Mouse (Mus musculus): ENCODE measurements around the gene Yars. TPM values are rescaled to one million over a fixed set of nuclear protein-coding genes. Genes with fewer than 3 reads are reported as not detected.
"Not testable (repeated sequence)": the region's sequence is repeated elsewhere in the genome, so short reads cannot be mapped to it uniquely, and the experiment has no call there.

Gene Yars
- polyA plus RNA-seq, 1 experiment from 2014 or later: 55.4 TPM

- Histone ChIP-seq H3K9me3 (replicated peaks; ENCODE audit: control insufficient read depth, low read length) (no peaks in the 10 kb centered on the region), H3K27me3 (ENCODE audit: control insufficient read depth, insufficient read depth, low read length) (no peaks in the 10 kb centered on the region), H3K9ac (ENCODE audit: low read depth, low read length) (no peak overlapping the region), H3K4me2 (no peak overlapping the region), H3K4me1 (ENCODE audit: control insufficient read depth, insufficient read depth, low read length) (no peaks in the 10 kb centered on the region), H3K27ac (ENCODE audit: low read depth, low read length) (no peak overlapping the region), H3K4me3 (ENCODE audit: low read depth, low read length) (no peak overlapping the region), H3K36me3 (ENCODE audit: control insufficient read depth, insufficient read depth, low read length) (peaks cover 9% of the 10 kb centered on the region)
- no peak for ATAC-seq (replicated peaks; ENCODE audit: insufficient number of reproducible peaks, low FRiP score, low TSS enrichment)
- 92% methylated on average over 6 of the region's 6 CpGs for WGBS (ENCODE audit: insufficient replicate concordance)
These were observed 8.0 kb downstream of the Yars start for GRCm38 (mm10) chr4:129197514-129197913.

DNA sequence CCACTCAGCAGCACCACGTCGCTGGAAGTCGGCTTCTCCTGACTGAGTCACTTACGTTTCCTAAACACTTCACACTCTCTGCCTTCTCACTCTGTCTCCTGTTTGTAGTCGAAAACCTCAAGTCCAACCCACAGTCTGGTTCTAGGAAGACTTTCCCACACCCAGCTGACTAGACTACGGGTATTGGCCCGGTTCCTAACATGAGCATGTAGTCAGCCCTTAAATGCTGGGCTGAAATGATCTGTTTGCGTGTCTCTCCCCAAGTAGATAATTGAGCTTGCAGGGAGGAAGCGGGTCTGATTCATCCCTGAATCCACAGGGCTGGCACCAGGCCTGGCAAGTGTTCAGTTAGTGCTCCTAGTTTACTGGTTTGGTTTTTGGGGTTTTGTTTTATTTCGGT, 15.1 kb downstream of the Yars start:
- Histone ChIP-seq H3K27ac (ENCODE audit: low read depth, low read length) (no peak overlapping the region), H3K9me3 (replicated peaks; ENCODE audit: control insufficient read depth, low read length) (no peaks in the 10 kb centered on the region), H3K4me3 (ENCODE audit: low read depth, low read length) (no peak overlapping the region), H3K4me1 (ENCODE audit: control insufficient read depth, insufficient read depth, low read length) (no peaks in the 10 kb centered on the region), H3K4me2 (no peak overlapping the region), H3K36me3 (ENCODE audit: control insufficient read depth, insufficient read depth, low read length) (peaks cover 36% of the 10 kb centered on the region), H3K27me3 (ENCODE audit: control insufficient read depth, insufficient read depth, low read length) (no peaks in the 10 kb centered on the region), H3K9ac (ENCODE audit: low read depth, low read length) (no peak overlapping the region)
- WGBS (ENCODE audit: insufficient replicate concordance): 92% methylated on average over 10 of the region's 10 CpGs
- ATAC-seq (replicated peaks; ENCODE audit: insufficient number of reproducible peaks, low FRiP score, low TSS enrichment): no peak

DNA sequence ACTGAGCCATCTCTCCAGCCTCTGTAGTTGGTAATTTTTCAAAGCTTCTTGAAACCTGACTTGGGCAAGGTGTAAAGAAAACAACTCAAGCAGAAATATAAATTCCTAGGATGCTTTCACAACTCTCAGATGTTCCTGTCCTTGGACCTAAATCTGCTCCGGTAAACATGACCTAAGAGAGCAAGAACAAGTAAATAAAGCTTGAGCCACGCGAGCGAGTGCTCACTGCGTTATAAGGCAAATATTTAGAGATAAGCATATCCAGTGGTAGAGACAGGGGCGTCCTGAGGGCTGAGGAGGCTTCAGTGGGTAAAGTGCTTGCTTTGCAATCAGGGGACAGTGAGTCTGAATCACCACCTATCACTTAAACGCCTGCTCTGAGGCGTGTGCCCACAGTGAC, 17.2 kb downstream of the Yars start:
- ATAC-seq (replicated peaks; ENCODE audit: insufficient number of reproducible peaks, low FRiP score, low TSS enrichment): no peak
- Histone ChIP-seq H3K9me3 (replicated peaks; ENCODE audit: control insufficient read depth, low read length) (no peaks in the 10 kb centered on the region), H3K9ac (ENCODE audit: low read depth, low read length) (no peak overlapping the region), H3K27ac (ENCODE audit: low read depth, low read length) (no peak overlapping the region), H3K4me1 (ENCODE audit: control insufficient read depth, insufficient read depth, low read length) (no peaks in the 10 kb centered on the region), H3K36me3 (ENCODE audit: control insufficient read depth, insufficient read depth, low read length) (peaks cover 46% of the 10 kb centered on the region), H3K4me3 (ENCODE audit: low read depth, low read length) (no peak overlapping the region), H3K4me2 (no peak overlapping the region), H3K27me3 (ENCODE audit: control insufficient read depth, insufficient read depth, low read length) (no peaks in the 10 kb centered on the region)
- WGBS (ENCODE audit: insufficient replicate concordance): 80% methylated on average over 8 of the region's 8 CpGs

DNA sequence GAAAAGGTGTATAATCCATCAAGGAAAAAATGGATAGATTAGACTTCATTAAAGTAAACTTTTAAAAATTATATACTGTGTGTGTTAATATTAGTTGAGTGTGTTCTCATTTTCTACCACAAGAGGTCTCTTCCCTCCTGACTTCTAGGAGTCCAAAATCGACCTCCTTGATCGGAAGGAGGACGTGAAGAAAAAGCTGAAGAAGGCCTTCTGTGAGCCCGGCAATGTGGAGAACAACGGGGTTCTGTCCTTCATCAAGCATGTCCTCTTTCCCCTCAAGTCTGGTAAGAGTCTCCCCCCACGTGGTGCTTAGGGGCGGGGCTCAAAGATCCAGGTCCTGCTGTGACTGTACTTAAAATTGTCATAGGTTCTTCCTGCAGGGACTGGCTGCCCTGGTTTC, 19.9 kb downstream of the Yars start:
- H3K36me3 ChIP-seq (ENCODE audit: control insufficient read depth, insufficient read depth, low read length): peaks cover 52% of the 10 kb centered on the region
- H3K9ac ChIP-seq (ENCODE audit: low read depth, low read length): no peak overlapping the region
- no peaks in the 10 kb centered on the region for H3K4me1 ChIP-seq (ENCODE audit: control insufficient read depth, insufficient read depth, low read length)
- no peak overlapping the region for H3K27ac ChIP-seq (ENCODE audit: low read depth, low read length)
- ATAC-seq (replicated peaks; ENCODE audit: insufficient number of reproducible peaks, low FRiP score, low TSS enrichment): no peak
- no peak overlapping the region for H3K4me3 ChIP-seq (ENCODE audit: low read depth, low read length)
- H3K9me3 ChIP-seq (replicated peaks; ENCODE audit: control insufficient read depth, low read length): no peaks in the 10 kb centered on the region
- 63% methylated on average over 7 of the region's 7 CpGs for WGBS (ENCODE audit: insufficient replicate concordance)
- H3K4me2 ChIP-seq: no peak overlapping the region
- H3K27me3 ChIP-seq (ENCODE audit: control insufficient read depth, insufficient read depth, low read length): no peaks in the 10 kb centered on the region

GRCm38 (mm10) chr4:129211461-129211860, 21.9 kb downstream of the Yars start:
- Histone ChIP-seq H3K9ac (ENCODE audit: low read depth, low read length) (no peak overlapping the region), H3K4me1 (ENCODE audit: control insufficient read depth, insufficient read depth, low read length) (no peaks in the 10 kb centered on the region), H3K36me3 (ENCODE audit: control insufficient read depth, insufficient read depth, low read length) (peaks cover 53% of the 10 kb centered on the region), H3K4me2 (no peak overlapping the region), H3K27ac (ENCODE audit: low read depth, low read length) (no peak overlapping the region), H3K4me3 (ENCODE audit: low read depth, low read length) (no peak overlapping the region), H3K9me3 (replicated peaks; ENCODE audit: control insufficient read depth, low read length) (no peaks in the 10 kb centered on the region), H3K27me3 (ENCODE audit: control insufficient read depth, insufficient read depth, low read length) (no peaks in the 10 kb centered on the region)
- WGBS (ENCODE audit: insufficient replicate concordance): 75% methylated on average over 4 of the region's 4 CpGs
- no peak for ATAC-seq (replicated peaks; ENCODE audit: insufficient number of reproducible peaks, low FRiP score, low TSS enrichment)

GRCm38 (mm10) chr4:129212486-129212885, 22.9 kb downstream of the Yars start:
- H3K9ac ChIP-seq (ENCODE audit: low read depth, low read length); H3K4me2 ChIP-seq; H3K27ac ChIP-seq (ENCODE audit: low read depth, low read length); H3K4me1 ChIP-seq (ENCODE audit: control insufficient read depth, insufficient read depth, low read length); H3K27me3 ChIP-seq (ENCODE audit: control insufficient read depth, insufficient read depth, low read length); ATAC-seq (replicated peaks; ENCODE audit: insufficient number of reproducible peaks, low FRiP score, low TSS enrichment); H3K9me3 ChIP-seq (replicated peaks; ENCODE audit: control insufficient read depth, low read length); H3K4me3 ChIP-seq (ENCODE audit: low read depth, low read length): not testable (repeated sequence)
- H3K36me3 ChIP-seq (ENCODE audit: control insufficient read depth, insufficient read depth, low read length): peaks cover 57% of the 10 kb centered on the region
- 76% methylated on average over 3 of the region's 3 CpGs for WGBS (ENCODE audit: insufficient replicate concordance)

- WGBS (ENCODE audit: insufficient replicate concordance): 80% methylated on average over 7 of the region's 7 CpGs
- no peak overlapping the region for H3K9ac ChIP-seq (ENCODE audit: low read depth, low read length)
- no peak overlapping the region for H3K4me2 ChIP-seq
- no peaks in the 10 kb centered on the region for H3K9me3 ChIP-seq (replicated peaks; ENCODE audit: control insufficient read depth, low read length)
- H3K27me3 ChIP-seq (ENCODE audit: control insufficient read depth, insufficient read depth, low read length): peaks cover 44% of the 10 kb centered on the region
- ATAC-seq (replicated peaks; ENCODE audit: insufficient number of reproducible peaks, low FRiP score, low TSS enrichment): no peak
- no peak overlapping the region for H3K27ac ChIP-seq (ENCODE audit: low read depth, low read length)
- H3K4me1 ChIP-seq (ENCODE audit: control insufficient read depth, insufficient read depth, low read length): peaks cover 8% of the 10 kb centered on the region
- H3K4me3 ChIP-seq (ENCODE audit: low read depth, low read length): no peak overlapping the region
- peaks cover 39% of the 10 kb centered on the region for H3K36me3 ChIP-seq (ENCODE audit: control insufficient read depth, insufficient read depth, low read length)
These were observed 29.1 kb downstream of the Yars start for GRCm38 (mm10) chr4:129218569-129219175.

- WGBS (ENCODE audit: insufficient replicate concordance): 84% methylated on average over 10 of the region's 10 CpGs
- Histone ChIP-seq H3K9me3 (replicated peaks; ENCODE audit: control insufficient read depth, low read length) (no peaks in the 10 kb centered on the region), H3K9ac (ENCODE audit: low read depth, low read length) (no peak overlapping the region), H3K4me3 (ENCODE audit: low read depth, low read length) (no peak overlapping the region), H3K27me3 (ENCODE audit: control insufficient read depth, insufficient read depth, low read length) (peaks cover 49% of the 10 kb centered on the region), H3K4me1 (ENCODE audit: control insufficient read depth, insufficient read depth, low read length) (peaks cover 10% of the 10 kb centered on the region), H3K27ac (ENCODE audit: low read depth, low read length) (no peak overlapping the region), H3K36me3 (ENCODE audit: control insufficient read depth, insufficient read depth, low read length) (peaks cover 34% of the 10 kb centered on the region), H3K4me2 (no peak overlapping the region)
- ATAC-seq (replicated peaks; ENCODE audit: insufficient number of reproducible peaks, low FRiP score, low TSS enrichment): no peak
These were observed 29.6 kb downstream of the Yars start for GRCm38 (mm10) chr4:129219198-129219597.

DNA sequence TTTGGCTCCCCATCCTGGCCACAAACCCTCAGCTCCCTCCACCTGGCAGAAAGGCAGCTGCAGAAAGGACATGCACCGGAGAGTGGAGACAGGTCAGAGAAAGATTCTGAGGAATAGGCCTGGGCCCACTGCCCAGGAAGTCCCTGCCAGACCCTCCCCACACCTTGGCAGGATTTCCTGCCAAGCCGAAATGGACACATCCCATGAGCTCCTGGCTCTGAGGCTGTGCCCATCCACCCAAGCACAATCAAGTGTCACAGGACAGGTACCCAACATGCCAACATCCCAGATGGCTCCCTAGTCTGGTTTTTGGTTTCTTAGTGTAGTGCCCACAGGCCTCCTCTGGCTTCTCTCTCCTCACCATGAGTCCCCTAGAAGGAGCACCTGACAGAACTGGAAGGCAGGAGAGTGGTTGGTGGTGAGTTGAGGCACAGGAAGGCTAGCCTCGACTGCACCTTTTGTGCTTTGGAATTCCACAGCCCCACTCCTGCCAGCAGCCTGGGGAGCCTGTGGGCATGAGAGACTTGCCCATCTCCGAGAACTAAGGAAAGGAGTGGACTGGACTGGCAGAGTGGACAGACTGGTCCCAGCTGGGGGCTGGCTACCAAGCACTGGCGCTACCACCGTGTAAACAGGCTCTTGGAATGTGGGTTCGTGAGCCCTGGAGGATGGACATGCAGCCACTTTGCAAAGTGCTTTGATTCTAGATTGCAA, 31.0 kb downstream of the Yars start:
- H3K9me3 ChIP-seq (replicated peaks; ENCODE audit: control insufficient read depth, low read length): no peaks in the 10 kb centered on the region
- no peak overlapping the region for H3K9ac ChIP-seq (ENCODE audit: low read depth, low read length)
- ATAC-seq (replicated peaks; ENCODE audit: insufficient number of reproducible peaks, low FRiP score, low TSS enrichment): no peak
- H3K4me3 ChIP-seq (ENCODE audit: low read depth, low read length): no peak overlapping the region
- H3K36me3 ChIP-seq (ENCODE audit: control insufficient read depth, insufficient read depth, low read length): peaks cover 27% of the 10 kb centered on the region
- H3K4me1 ChIP-seq (ENCODE audit: control insufficient read depth, insufficient read depth, low read length): peaks cover 10% of the 10 kb centered on the region
- H3K4me2 ChIP-seq: no peak overlapping the region
- H3K27me3 ChIP-seq (ENCODE audit: control insufficient read depth, insufficient read depth, low read length): peaks cover 62% of the 10 kb centered on the region
- 71% methylated on average over 7 of the region's 7 CpGs for WGBS (ENCODE audit: insufficient replicate concordance)
- no peak overlapping the region for H3K27ac ChIP-seq (ENCODE audit: low read depth, low read length)
